Mouse (Mus musculus): ENCODE results near the gene Prl7c1. TPM values are rescaled to one million over a fixed set of nuclear protein-coding genes. Genes with fewer than 3 reads are reported as not detected.
"Not testable (repeated sequence)": the region's sequence is repeated elsewhere in the genome, so short reads cannot be mapped to it uniquely, and the experiment has no call there.

Prl7c1 gene
- not detected for total RNA-seq (2021)
- long read RNA-seq, experiment 1 = 0 reads
- long read RNA-seq, experiment 2 = 0 reads

DNA sequence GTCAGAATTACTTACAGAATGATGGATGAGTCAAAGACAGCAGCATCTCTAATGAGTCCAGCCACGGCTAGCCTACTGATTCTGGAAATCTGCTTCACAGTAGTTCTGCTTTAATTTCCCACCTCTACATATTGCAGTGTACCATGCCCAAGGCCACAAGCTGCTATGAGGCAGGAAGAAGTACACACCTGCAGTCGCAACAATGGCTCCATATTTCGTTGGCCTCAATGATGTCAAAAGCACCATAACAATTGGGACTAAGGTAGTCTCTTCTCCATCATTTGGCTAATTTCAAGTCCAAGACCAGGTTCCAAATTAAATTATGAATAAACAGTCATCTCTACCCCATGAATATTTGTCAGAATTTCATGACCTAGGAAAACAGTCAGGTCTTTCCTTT lies at the start of gene Prl7c1:
Gene Prl7c1 (minus strand): TSS at position 101 of the 400 bp plus-strand sequence.
- intact Hi-C loops (cut with DNase I); DNase-seq: not testable (repeated sequence)

DNA sequence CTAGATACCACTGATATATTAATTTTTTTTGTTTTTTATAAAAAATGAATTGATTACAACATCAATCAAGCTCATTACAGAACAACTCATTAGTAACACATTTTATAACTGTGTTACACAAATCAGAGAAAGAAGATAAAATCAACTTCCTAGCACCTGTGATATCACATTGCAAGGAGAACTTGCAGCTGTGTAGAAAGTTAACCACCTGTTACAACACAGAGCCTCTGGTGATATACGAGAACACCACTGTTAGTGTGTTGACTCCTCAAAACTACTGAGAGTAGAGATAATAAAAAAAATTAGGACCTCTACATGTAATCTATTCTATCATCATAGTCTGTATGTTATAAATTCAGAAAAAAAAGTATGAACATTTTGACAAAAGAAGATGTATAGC lies 22.2 kb upstream of the Prl7c1 start:
- DNase-seq = no peak
- intact Hi-C loops (cut with DNase I) = no loop called here

GRCm38 (mm10) chr13:27801354-27801753 lies 20.8 kb upstream of the Prl7c1 start, which contains the start of gene Prl2a1:
TSS of gene Prl2a1 (plus strand) at chr13:27801654.
- DNase-seq = no peak
- intact Hi-C loops (cut with DNase I) = no loop called here

DNA sequence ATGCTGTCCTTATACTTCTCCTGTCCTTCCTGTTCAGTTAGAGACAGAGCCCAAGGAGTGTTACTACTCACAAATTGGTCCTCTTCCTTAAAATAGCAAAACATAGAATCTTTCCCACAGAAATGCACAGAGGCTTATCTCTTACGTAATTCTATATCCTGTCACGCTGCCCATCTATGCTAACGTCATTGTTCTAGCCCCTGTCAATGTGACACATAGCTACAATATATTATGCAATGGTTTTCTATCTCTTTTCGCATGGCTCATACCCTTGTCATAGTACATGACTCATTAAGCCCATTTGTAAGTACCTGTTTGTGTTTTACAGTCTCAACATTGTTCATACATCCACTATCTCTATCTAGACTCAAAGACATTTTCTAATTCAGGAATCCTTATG lies 18.7 kb upstream of the Prl7c1 start:
- intact Hi-C loops (cut with DNase I) = no loop called here
- no peak for DNase-seq

DNA sequence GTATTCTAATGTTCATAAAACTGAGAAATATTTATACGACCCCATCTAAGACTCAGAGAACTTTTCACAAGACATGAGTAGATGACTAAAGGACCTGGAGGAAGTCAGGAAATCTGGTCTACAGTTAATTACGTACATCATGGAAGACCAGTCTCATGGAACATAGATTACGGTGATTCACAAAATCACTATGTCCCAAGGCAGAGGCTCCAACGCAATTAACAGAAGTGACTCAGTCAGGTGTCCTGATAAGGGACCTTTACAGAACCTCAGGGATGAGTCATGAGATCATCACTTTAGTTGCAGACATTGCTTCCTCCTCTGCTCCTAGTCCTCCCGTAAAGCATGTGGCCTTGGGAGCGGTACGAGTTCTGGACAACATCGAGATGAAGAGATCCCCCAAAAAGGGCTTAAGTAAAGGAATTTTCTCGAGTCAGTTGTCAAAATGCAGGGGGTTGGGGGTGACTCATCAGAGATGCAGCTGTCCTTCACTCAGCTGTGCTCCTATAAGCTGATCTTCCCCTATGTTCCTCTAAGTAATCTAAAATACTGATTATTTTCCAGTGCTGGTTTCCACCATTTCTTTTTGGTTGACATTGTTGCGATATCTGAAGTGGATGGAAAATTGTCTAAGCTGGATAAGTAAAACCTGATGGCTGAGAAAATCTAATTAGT lies 46.0 kb downstream of the Prl7c1 start:
- DNase-seq = no peak
- intact Hi-C loops (cut with DNase I) = no loop called here

- intact Hi-C loops (cut with DNase I); DNase-seq: not testable (repeated sequence)
Observed at GRCm38 (mm10) chr13:27730286-27730959, 50.2 kb downstream of the Prl7c1 start.

- intact Hi-C loops (cut with DNase I); DNase-seq: not testable (repeated sequence)
Observed at GRCm38 (mm10) chr13:27725057-27725456, 55.5 kb downstream of the Prl7c1 start.

Other genes starting within 250 kb of the Prl7c1 start
- not detected for gene Prl8a9, start 216.2 kb downstream of the Prl7c1 start, total RNA-seq (2021)
- gene Prl8a1, start 198.6 kb downstream of the Prl7c1 start, total RNA-seq (2021) = not detected
- gene Prl7b1, start 170.2 kb downstream of the Prl7c1 start, total RNA-seq (2021) = not detected
- gene Prl7a1, start 138.3 kb downstream of the Prl7c1 start, total RNA-seq (2021) = not detected
- gene Prl7a2, start 112.8 kb downstream of the Prl7c1 start, total RNA-seq (2021) = not detected
- gene Prl7d1, start 64.1 kb downstream of the Prl7c1 start, total RNA-seq (2021) = not detected
- not detected for gene Prl2a1, start 20.9 kb upstream of the Prl7c1 start, total RNA-seq (2021)
- gene Prl2c1, start 68.5 kb upstream of the Prl7c1 start, total RNA-seq (2021) = not detected
- not detected for gene Prl4a1, start 235.4 kb upstream of the Prl7c1 start, total RNA-seq (2021)